Mouse (Mus musculus): ENCODE results near the gene Pxn. TPM values are rescaled to one million over a fixed set of nuclear protein-coding genes. Genes with fewer than 3 reads are reported as not detected.

Pxn gene
- polyA plus RNA-seq, 1 experiment from 2014 or later: 23.4 TPM

- peaks cover 11% of the 10 kb centered on the region for H3K36me3 ChIP-seq
- H3K4me3 ChIP-seq: no peak overlapping the region
- peaks cover 26% of the 10 kb centered on the region for H3K27me3 ChIP-seq
- H3K27ac ChIP-seq: no peak overlapping the region
- WGBS: 39% methylated on average over 15 of the region's 15 CpGs
- H3K9ac ChIP-seq: 0 out of 2 replicates have a peak overlapping the region, but pooled peaks have one; percentile 61
- no peaks in the 10 kb centered on the region for H3K9me3 ChIP-seq
- H3K4me2 ChIP-seq: no peak overlapping the region
- peaks cover 38% of the 10 kb centered on the region for H3K4me1 ChIP-seq (replicated peaks)
- no peak for ATAC-seq (ENCODE audit: low FRiP score)
Measured at GRCm38 (mm10) chr5:115479561-115479960, 26.9 kb upstream of the Pxn start.

DNA sequence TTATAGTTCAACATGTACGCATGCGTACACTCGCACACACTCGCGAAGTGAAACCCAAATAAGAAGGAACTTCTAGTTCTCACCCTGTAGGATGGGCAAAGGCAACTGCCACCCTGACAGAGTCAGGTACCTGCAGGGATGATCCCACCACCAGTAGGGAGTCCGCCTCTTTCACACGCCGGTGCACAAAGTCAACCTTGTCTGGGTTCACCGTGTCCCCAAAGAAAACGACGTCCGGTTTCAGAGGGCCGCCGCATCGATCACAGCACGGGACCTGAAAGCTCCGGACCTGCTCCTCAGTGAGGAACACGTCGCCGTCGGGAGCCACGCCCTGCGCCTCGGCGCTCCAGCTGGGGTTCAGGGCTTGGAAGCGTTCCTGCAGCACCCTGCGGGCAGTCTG is 26.4 kb upstream of the Pxn start:
- WGBS: 13% methylated on average over 27 of the region's 27 CpGs
- H3K4me3 ChIP-seq: peak overlapping the region; percentile 24
- peak overlapping the region; percentile 47 for H3K4me2 ChIP-seq
- H3K27ac ChIP-seq: no peak overlapping the region
- H3K4me1 ChIP-seq (replicated peaks): peaks cover 43% of the 10 kb centered on the region
- H3K9me3 ChIP-seq: no peaks in the 10 kb centered on the region
- ATAC-seq (ENCODE audit: low FRiP score): no peak
- H3K36me3 ChIP-seq: peaks cover 11% of the 10 kb centered on the region
- H3K9ac ChIP-seq: peak overlapping the region; percentile 61
- peaks cover 26% of the 10 kb centered on the region for H3K27me3 ChIP-seq

- Histone ChIP-seq H3K27ac (no peak overlapping the region), H3K4me3 (peak overlapping the region; percentile 20), H3K4me1 (replicated peaks) (peaks cover 35% of the 10 kb centered on the region), H3K4me2 (peak overlapping the region; percentile 48), H3K36me3 (peaks cover 4% of the 10 kb centered on the region; the same call in 1 of the 2 replicates), H3K9ac (peak overlapping the region; percentile 60), H3K9me3 (no peaks in the 10 kb centered on the region), H3K27me3 (peaks cover 26% of the 10 kb centered on the region)
- no peak for ATAC-seq (ENCODE audit: low FRiP score)
- WGBS: 23% methylated on average over 38 of the region's 38 CpGs
Measured at GRCm38 (mm10) chr5:115482390-115483265, 23.8 kb upstream of the Pxn start.

DNA sequence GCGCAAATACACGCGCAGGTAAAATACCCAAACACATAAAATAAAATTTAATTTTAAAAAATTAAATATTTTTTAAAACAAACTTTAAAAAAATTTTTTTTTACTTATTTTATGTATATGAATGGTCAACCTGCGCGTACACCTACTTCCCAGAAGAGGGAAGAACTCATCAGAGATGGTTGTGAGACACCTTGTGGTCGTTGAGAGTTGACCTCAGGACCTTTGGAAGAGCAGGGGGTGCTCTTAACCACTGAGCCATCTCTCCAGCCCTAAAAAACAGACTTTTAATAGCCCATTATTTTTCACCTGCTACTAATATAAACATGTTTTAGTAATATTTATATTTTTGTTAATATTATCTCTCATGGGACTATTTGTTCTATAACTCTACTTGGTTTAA is 23.1 kb upstream of the Pxn start:
- ATAC-seq (ENCODE audit: low FRiP score): no peak
- no peak overlapping the region for H3K27ac ChIP-seq
- no peak overlapping the region; the same call in 1 of the 2 replicates for H3K9ac ChIP-seq
- H3K4me2 ChIP-seq: peak overlapping the region; percentile 62; the same call in 1 of the 2 replicates
- H3K4me3 ChIP-seq: no peak overlapping the region
- no peaks in the 10 kb centered on the region for H3K9me3 ChIP-seq
- peaks cover 26% of the 10 kb centered on the region for H3K27me3 ChIP-seq
- 0 out of 2 replicates have a peak, but pooled peaks cover 3% of the 10 kb centered on the region for H3K36me3 ChIP-seq
- 31% methylated on average over 6 of the region's 6 CpGs for WGBS
- peaks cover 35% of the 10 kb centered on the region for H3K4me1 ChIP-seq (replicated peaks)

DNA sequence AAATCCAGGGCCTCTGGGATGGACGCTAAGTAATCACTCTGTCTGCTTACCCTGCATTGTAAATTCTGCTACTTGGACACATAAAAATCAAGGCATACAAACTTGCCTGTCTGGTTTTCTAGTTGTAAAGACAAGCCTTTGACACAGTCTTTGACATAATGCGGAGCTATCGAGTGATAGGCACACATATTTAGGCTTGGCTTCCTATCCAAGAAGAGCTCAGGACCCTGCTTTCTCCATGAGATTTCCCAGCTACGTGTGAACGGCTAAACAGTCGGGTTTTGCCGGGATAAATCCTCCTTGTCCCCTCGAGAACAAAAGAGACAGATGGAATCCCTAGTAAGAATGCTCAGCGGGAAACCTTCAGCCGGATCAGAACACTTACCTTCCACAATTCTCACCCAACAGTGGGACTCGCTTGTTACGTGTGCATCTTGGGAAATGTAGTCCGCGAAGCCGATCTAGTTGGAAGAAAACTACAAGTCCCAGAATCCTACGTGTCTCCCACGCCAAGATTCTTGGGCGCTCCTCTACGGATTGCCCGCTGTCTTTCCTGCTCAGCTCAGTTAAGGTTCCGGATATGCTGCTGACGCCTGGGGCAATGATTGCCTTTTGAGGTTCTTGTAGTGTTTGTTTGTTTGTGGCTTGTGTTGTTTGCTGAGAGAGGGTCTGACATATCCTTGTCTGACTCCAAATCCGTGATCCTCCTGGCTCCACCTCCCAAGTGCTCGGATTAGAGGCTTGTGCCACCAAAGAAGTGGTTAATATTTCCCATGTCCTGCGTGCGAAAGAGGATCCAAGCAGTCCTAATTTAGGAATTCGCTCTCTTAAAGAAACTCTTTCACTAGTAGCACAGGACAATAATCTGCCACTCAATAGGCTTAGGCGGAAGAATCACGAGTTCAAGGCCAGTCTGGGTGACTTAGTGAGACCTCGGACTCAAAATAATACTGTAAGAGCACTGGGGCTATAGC is 22.2 kb upstream of the Pxn start, which contains the start of gene Sirt4:
Sirt4 (minus strand) TSS at position 779 of the 974 bp plus-strand sequence.
- Histone ChIP-seq H3K4me2 (peak within 1 kb of the TSS; percentile 62), H3K27ac (peak within 1 kb of the TSS; percentile 84), H3K36me3 (0 out of 2 replicates have a peak, but pooled peaks cover 2% of the 10 kb centered on the region), H3K9me3 (no peaks in the 10 kb centered on the region), H3K27me3 (peaks cover 26% of the 10 kb centered on the region), H3K4me1 (replicated peaks) (peaks cover 35% of the 10 kb centered on the region), H3K4me3 (peak within 1 kb of the TSS; percentile 47), H3K9ac (peak within 1 kb of the TSS; percentile 74)
- peak; percentile 87 for ATAC-seq (ENCODE audit: low FRiP score)
- 9% methylated on average over 30 of the region's 30 CpGs for WGBS

- H3K36me3 ChIP-seq: no peaks in the 10 kb centered on the region
- H3K4me3 ChIP-seq: peak overlapping the region; percentile 47
- H3K27me3 ChIP-seq: peaks cover 24% of the 10 kb centered on the region
- no peaks in the 10 kb centered on the region for H3K9me3 ChIP-seq
- peak overlapping the region; percentile 62 for H3K4me2 ChIP-seq
- H3K27ac ChIP-seq: peak overlapping the region; percentile 84; the same call in 1 of the 2 replicates
- H3K9ac ChIP-seq: peak overlapping the region; percentile 74; the same call in 1 of the 2 replicates
- WGBS: 71% methylated on average over 5 of the region's 5 CpGs
- ATAC-seq (ENCODE audit: low FRiP score): no peak
- H3K4me1 ChIP-seq (replicated peaks): peaks cover 34% of the 10 kb centered on the region
Measured at GRCm38 (mm10) chr5:115484996-115485395, 21.5 kb upstream of the Pxn start.

DNA sequence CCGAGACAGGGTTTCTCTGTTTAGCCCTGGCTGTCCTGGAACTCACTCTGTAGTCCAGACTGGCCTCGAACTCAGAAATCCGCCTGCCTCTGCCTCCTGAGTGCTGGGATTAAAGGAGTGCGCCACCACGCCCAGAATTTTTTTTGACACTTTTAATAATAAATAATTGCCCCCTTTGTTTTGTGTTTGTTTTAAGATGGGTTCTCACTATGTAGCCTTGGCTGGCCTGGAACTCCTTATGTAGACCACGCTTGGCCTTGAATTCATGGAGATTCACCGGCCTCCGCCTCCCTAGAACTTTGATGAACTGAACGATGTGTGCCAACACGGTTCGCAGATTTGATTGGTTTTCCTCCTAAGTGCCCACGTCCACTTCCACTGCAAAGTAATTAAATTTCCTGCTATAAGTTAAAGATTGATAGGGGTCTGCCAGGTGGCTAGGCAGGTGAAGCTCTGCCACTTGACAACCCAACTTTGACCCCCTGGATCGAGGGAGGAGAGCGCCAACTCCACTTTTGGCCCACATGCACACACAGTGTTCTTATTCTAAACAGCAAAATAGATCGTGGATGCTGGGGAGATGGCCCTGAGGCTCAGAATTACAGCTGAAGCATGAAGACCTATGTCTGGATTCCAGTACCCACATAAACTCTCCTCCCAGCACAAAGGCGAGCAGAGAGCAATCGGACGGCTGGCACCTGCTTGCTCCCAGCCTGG is 20.8 kb upstream of the Pxn start:
- Histone ChIP-seq H3K4me3 (no peak overlapping the region), H3K9me3 (no peaks in the 10 kb centered on the region), H3K4me2 (no peak overlapping the region), H3K36me3 (no peaks in the 10 kb centered on the region), H3K9ac (no peak overlapping the region), H3K27me3 (peaks cover 20% of the 10 kb centered on the region), H3K4me1 (replicated peaks) (peaks cover 32% of the 10 kb centered on the region), H3K27ac (no peak overlapping the region)
- no peak for ATAC-seq (ENCODE audit: low FRiP score)
- 87% methylated on average over 18 of the region's 18 CpGs for WGBS

DNA sequence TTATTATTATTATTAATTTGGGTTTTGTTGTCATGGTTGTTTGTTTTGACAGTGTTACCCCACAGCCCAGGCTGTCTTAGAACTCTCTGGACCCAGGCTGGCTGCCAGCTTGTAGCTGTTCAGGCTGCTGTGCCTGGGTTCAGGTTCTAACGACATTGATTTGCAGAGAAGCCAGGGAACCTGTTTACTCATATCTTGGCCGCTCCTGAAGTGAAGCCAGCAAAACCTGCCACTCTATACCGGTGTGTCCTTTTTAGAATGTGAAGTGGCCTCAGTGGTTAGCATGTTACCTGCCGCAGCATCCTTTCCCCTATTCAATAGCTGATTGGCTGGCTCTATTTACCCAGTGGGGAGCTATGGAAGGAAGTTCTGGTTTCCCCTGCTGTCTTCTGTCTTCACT is 19.8 kb upstream of the Pxn start:
- Histone ChIP-seq H3K36me3 (no peaks in the 10 kb centered on the region), H3K9me3 (no peaks in the 10 kb centered on the region), H3K4me1 (replicated peaks) (peaks cover 39% of the 10 kb centered on the region), H3K4me2 (no peak overlapping the region), H3K27me3 (peaks cover 10% of the 10 kb centered on the region), H3K27ac (no peak overlapping the region), H3K9ac (no peak overlapping the region), H3K4me3 (no peak overlapping the region)
- 57% methylated on average over 4 of the region's 4 CpGs for WGBS
- no peak for ATAC-seq (ENCODE audit: low FRiP score)

GRCm38 (mm10) chr5:115487353-115487752 is 19.1 kb upstream of the Pxn start:
- no peak overlapping the region for H3K4me3 ChIP-seq
- no peak for ATAC-seq (ENCODE audit: low FRiP score)
- peaks cover 5% of the 10 kb centered on the region for H3K27me3 ChIP-seq
- WGBS: 84% methylated on average over 8 of the region's 8 CpGs
- H3K9me3 ChIP-seq: no peaks in the 10 kb centered on the region
- peaks cover 39% of the 10 kb centered on the region for H3K4me1 ChIP-seq (replicated peaks)
- H3K36me3 ChIP-seq: no peaks in the 10 kb centered on the region
- H3K4me2 ChIP-seq: no peak overlapping the region
- no peak overlapping the region for H3K27ac ChIP-seq
- no peak overlapping the region for H3K9ac ChIP-seq

- no peak for ATAC-seq (ENCODE audit: low FRiP score)
- WGBS: 79% methylated on average over 9 of the region's 9 CpGs
- Histone ChIP-seq H3K36me3 (no peaks in the 10 kb centered on the region), H3K27me3 (no peaks in the 10 kb centered on the region), H3K27ac (no peak overlapping the region), H3K9ac (peak overlapping the region; percentile 74; the same call in 1 of the 2 replicates), H3K4me1 (replicated peaks) (peaks cover 32% of the 10 kb centered on the region), H3K9me3 (no peaks in the 10 kb centered on the region), H3K4me2 (peak overlapping the region; percentile 70; the same call in 1 of the 2 replicates), H3K4me3 (no peak overlapping the region)
Measured at GRCm38 (mm10) chr5:115487942-115488580, 18.4 kb upstream of the Pxn start.

Data from hindbrain, embryonic 13.5 days (tissue).